Mouse (Mus musculus): Measurements from ENCODE around the gene Rnf167. TPM values are rescaled to one million over a fixed set of nuclear protein-coding genes. Genes with fewer than 3 reads are reported as not detected.

Rnf167 gene
- total RNA-seq, 2 experiments from 2014 or later = 62.2 to 62.7 TPM

- DNase-seq (ENCODE audit: extremely low spot score in 1 of 2, low spot score in 2 of 2) = peak in 1 of 2 experiments; percentile 12
- intact Hi-C loops (cut with DNase I) = no loop called here
Observed at GRCm38 (mm10) chr11:70667271-70668150, 20.5 kb downstream of the Rnf167 start.

- intact Hi-C loops (cut with DNase I) = no loop called here
- peak in 1 of 2 experiments; percentile 88 for DNase-seq (ENCODE audit: extremely low spot score in 1 of 2, low spot score in 2 of 2)
Observed at GRCm38 (mm10) chr11:70668335-70668770, 21.3 kb downstream of the Rnf167 start.

GRCm38 (mm10) chr11:70668771-70669505, 21.9 kb downstream of the Rnf167 start, which contains the start of gene Spag7:
TSS of gene Spag7 (minus strand) at chr11:70669416.
- intact Hi-C loops (cut with DNase I) = no loop called here
- DNase-seq (ENCODE audit: extremely low spot score in 1 of 2, low spot score in 2 of 2) = peak; percentile 97 to 99

GRCm38 (mm10) chr11:70669582-70670345, 22.7 kb downstream of the Rnf167 start:
- intact Hi-C loops (cut with DNase I) = no loop called here
- peak; percentile 63 to 87 for DNase-seq (ENCODE audit: extremely low spot score in 1 of 2, low spot score in 2 of 2)

DNA sequence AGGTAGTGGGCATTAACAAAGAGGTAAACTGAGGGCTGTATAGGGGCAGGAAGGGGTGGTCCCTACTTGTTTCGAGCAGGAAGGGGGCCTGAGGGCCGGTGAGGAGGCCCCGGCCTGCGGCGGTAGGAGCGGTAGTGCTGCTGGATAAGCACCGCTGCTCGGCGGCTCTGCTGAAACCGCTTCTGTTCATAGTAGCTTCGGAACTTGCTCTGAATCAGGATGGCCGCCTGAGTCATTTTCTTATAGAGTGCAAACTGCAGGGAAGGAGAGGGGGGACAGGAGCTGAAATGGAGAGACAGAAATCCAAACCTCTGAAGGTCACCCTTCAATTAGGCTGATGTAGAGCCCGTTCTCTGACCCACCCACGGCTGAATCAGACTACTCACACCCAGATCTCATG, 23.4 kb downstream of the Rnf167 start:
- DNase-seq (ENCODE audit: extremely low spot score in 1 of 2, low spot score in 2 of 2) = peak in 1 of 2 experiments; percentile 39
- intact Hi-C loops (cut with DNase I) = no loop called here

GRCm38 (mm10) chr11:70671333-70672047, 24.5 kb downstream of the Rnf167 start:
- peak in 1 of 2 experiments; percentile 25 for DNase-seq (ENCODE audit: extremely low spot score in 1 of 2, low spot score in 2 of 2)
- intact Hi-C loops (cut with DNase I) = no loop called here

DNA sequence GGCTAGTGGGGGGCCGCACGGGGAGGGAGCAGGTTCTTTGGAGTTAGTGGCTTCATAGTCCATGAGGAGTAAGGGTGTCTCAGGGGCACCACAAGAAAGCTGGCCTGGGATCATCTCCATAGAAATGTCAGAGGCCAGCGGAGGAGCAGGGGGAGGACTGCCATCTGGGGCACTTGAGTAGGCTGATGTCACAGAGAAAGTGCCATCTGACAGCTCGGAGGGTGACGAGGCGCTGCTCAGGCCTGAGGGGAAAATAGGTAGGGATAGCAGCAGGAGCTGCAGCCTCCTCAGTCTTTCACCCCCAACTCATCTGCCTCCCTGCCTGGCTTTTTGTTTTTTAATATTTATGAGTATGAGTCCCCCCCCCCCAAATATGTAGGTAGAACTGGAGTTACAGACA, 27.0 kb downstream of the Rnf167 start:
- peak in 1 of 2 experiments; percentile 12 for DNase-seq (ENCODE audit: extremely low spot score in 1 of 2, low spot score in 2 of 2)
- intact Hi-C loops (cut with DNase I) = no loop called here

GRCm38 (mm10) chr11:70674501-70674900, 27.5 kb downstream of the Rnf167 start:
- intact Hi-C loops (cut with DNase I) = no loop called here
- peak in 1 of 2 experiments; percentile 36 for DNase-seq (ENCODE audit: extremely low spot score in 1 of 2, low spot score in 2 of 2)

- DNase-seq (ENCODE audit: extremely low spot score in 1 of 2, low spot score in 2 of 2) = peak in 1 of 2 experiments; percentile 18
- intact Hi-C loops (cut with DNase I) = no loop called here
Observed at GRCm38 (mm10) chr11:70678092-70678491, 31.1 kb downstream of the Rnf167 start.

DNA sequence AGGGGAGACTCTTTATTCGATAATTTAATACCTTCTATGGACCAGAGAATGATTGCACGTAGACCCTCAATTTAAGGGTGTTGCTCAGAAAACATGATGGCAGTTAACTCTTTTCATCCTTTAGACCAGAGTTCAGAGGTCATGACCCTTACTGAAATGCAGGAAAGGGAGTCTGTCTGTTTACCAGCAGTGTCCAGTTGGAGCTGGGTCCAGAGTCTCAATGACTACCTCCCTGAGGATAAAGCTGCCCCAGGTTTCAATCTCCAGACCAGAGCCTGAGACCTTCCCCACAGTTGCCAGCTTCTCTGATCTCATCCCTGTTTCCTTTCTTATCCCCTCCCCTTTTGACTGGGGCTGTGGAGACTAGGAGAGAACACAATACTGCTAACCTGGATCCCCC, 31.5 kb downstream of the Rnf167 start:
- peak in 1 of 2 experiments; percentile 10 for DNase-seq (ENCODE audit: extremely low spot score in 1 of 2, low spot score in 2 of 2)
- intact Hi-C loops (cut with DNase I) = no loop called here

- intact Hi-C loops (cut with DNase I) = no loop called here
- DNase-seq (ENCODE audit: extremely low spot score in 1 of 2, low spot score in 2 of 2) = no peak
Observed at GRCm38 (mm10) chr11:70679361-70679760, 32.3 kb downstream of the Rnf167 start.

DNA sequence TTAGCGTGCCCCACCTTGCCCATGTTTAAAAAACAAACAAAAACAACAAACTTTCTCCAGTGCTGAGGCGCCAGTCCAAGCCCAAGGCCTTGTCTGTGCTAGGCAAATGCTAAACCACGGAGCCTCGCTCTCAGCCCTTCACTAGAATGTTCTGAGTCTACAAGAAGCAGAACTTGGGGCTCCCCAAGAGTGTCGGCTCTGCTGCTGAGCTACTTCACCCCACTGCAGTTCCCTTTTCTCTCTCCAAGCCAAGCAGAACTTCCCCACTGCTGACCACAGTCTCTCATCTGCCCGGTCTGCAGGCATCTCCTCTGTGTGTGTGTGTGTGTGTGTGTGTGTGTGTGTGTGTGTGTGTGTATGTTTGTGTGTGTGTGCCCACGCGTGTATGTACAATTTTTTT, 32.9 kb downstream of the Rnf167 start:
- DNase-seq (ENCODE audit: extremely low spot score in 1 of 2, low spot score in 2 of 2) = peak in 1 of 2 experiments; percentile 29
- intact Hi-C loops (cut with DNase I) = no loop called here

- intact Hi-C loops (cut with DNase I) = no loop called here
- DNase-seq (ENCODE audit: extremely low spot score in 1 of 2, low spot score in 2 of 2) = no peak
Observed at GRCm38 (mm10) chr11:70681170-70681569, 34.1 kb downstream of the Rnf167 start.

- peak; percentile 53 to 68 for DNase-seq (ENCODE audit: extremely low spot score in 1 of 2, low spot score in 2 of 2)
- intact Hi-C loops (cut with DNase I) = no loop called here
Observed at GRCm38 (mm10) chr11:70681897-70682581, 35.0 kb downstream of the Rnf167 start.

GRCm38 (mm10) chr11:70683640-70684039, 36.6 kb downstream of the Rnf167 start:
- intact Hi-C loops (cut with DNase I) = no loop called here
- no peak for DNase-seq (ENCODE audit: extremely low spot score in 1 of 2, low spot score in 2 of 2)

GRCm38 (mm10) chr11:70686901-70687566, 40.0 kb downstream of the Rnf167 start:
- intact Hi-C loops (cut with DNase I) = loop anchor here (5.0 kb wide), 1 partner anchor 65 kb away; no protein-coding TSS in a partner anchor

GRCm38 (mm10) chr11:70687601-70688199, 40.7 kb downstream of the Rnf167 start, which contains the start of gene Camta2:
TSS of gene Camta2 (minus strand) at chr11:70688105.
- intact Hi-C loops (cut with DNase I) = loop anchor here (5.0 kb wide), 1 partner anchor 65 kb away; no protein-coding TSS in a partner anchor

More at GRCm38 (mm10) chr11:70686901-70687566, 40.0 kb downstream of the Rnf167 start:
- DNase-seq (ENCODE audit: extremely low spot score in 1 of 2, low spot score in 2 of 2) = peak in 1 of 2 experiments; percentile 67

More at GRCm38 (mm10) chr11:70687601-70688199, 40.7 kb downstream of the Rnf167 start, which contains the start of gene Camta2:
- DNase-seq (ENCODE audit: extremely low spot score in 1 of 2, low spot score in 2 of 2) = peak; percentile 78 to 95
